Comparison of ENCODE assay signal across 18 mouse cellular contexts in genomic region chr14:79837101-79837500, GRCm38 (mm10).
A peak's percentile ranks its signal among the peaks of the same experiment; 100 is the strongest.
DNase-seq lines count a peak whose midpoint lies in the region; ATAC-seq lines count a peak whose summit lies in the region.
"Had no signal": no experiment of that assay in that cellular context is flagged by ENCODE, and none has a peak within 500 bp of the region (broad histone marks: within the 10 kb centered on the region; RNA-seq: fewer than 3 reads in every experiment).

No protein-coding gene starts in this region.

- peak; percentile 67; the same call in 1 of the 2 replicates for ATAC-seq in kidney, embryonic 15.5 days (replicated peaks; ENCODE audit: low FRiP score)
- no peak for ATAC-seq in midbrain, embryonic 14.5 days (ENCODE audit: low FRiP score, low TSS enrichment)
- ATAC-seq in midbrain, embryonic 16.5 days: peak; percentile 45; the same call in 1 of the 2 replicates
- ATAC-seq: forebrain, embryonic 16.5 days had no signal

- DNase-seq in kidney, postnatal 14 days: no peak
- no peak for DNase-seq in midbrain, embryonic 10.5 days (ENCODE audit: low spot score)
- DNase-seq in midbrain, embryonic 14.5 days: no peak
- DNase-seq in NIH3T3 (ENCODE audit: low read depth): peak; percentile 7
- DNase-seq: adrenal gland, adult 8-10 months; adrenal gland, postnatal 36 days; cerebellum, adult 2 months; cerebellum, postnatal 10 days; embryo, embryonic 11 days; gastrocnemius, postnatal 10 days; heart, postnatal 36 days had no signal

- 21% methylated on average over 5 of the region's 5 CpGs for WGBS in kidney, embryonic 15.5 days
- 73% methylated on average over 5 of the region's 5 CpGs for WGBS in midbrain, embryonic 10.5 days
- 45% methylated on average over 5 of the region's 5 CpGs for whole genome bisulfite sequencing in midbrain, embryonic 14.5 days
- WGBS in midbrain, embryonic 16.5 days: 40% methylated on average over 5 of the region's 5 CpGs

- H3K4me1 ChIP-seq in kidney, embryonic 15.5 days: peaks cover 3% of the 10 kb centered on the region; the same call in 1 of the 2 replicates
- peaks cover 51% of the 10 kb centered on the region for H3K4me1 ChIP-seq in midbrain, embryonic 10.5 days
- peaks cover 7% of the 10 kb centered on the region for H3K4me1 ChIP-seq in midbrain, embryonic 14.5 days (ENCODE audit: control insufficient read depth, insufficient read depth, low read length)
- peaks cover 16% of the 10 kb centered on the region; the same call in 1 of the 2 replicates for H3K4me1 ChIP-seq in midbrain, embryonic 16.5 days (ENCODE audit: control insufficient read depth, insufficient read depth, low read length)
- H3K4me1 ChIP-seq: embryonic facial prominence, embryonic 13.5 days; heart, embryonic 12.5 days had no signal

- no peak overlapping the region for H3K9ac ChIP-seq in kidney, embryonic 15.5 days
- no peak overlapping the region for H3K9ac ChIP-seq in midbrain, embryonic 14.5 days (replicated peaks; ENCODE audit: low read length)
- H3K9ac ChIP-seq in midbrain, embryonic 16.5 days (ENCODE audit: low read depth, low read length): no peak overlapping the region
- H3K9ac ChIP-seq: embryonic facial prominence, embryonic 13.5 days; forebrain, embryonic 12.5 days; heart, embryonic 12.5 days; hindbrain, embryonic 15.5 days had no signal

- H3K4me2 ChIP-seq in kidney, embryonic 15.5 days: no peak overlapping the region
- no peak overlapping the region for H3K4me2 ChIP-seq in midbrain, embryonic 14.5 days (ENCODE audit: low read length)
- no peak overlapping the region for H3K4me2 ChIP-seq in midbrain, embryonic 16.5 days (ENCODE audit: low read length)
- H3K4me2 ChIP-seq: embryonic facial prominence, embryonic 13.5 days; forebrain, embryonic 12.5 days; heart, embryonic 12.5 days; hindbrain, embryonic 15.5 days had no signal

- 0 out of 2 replicates have a peak, but pooled peaks cover 4% of the 10 kb centered on the region for H3K27me3 ChIP-seq in kidney, embryonic 15.5 days
- H3K27me3 ChIP-seq in midbrain, embryonic 10.5 days (ENCODE audit: low read depth, poor library complexity, severe bottlenecking): peaks cover 46% of the 10 kb centered on the region
- H3K27me3 ChIP-seq in midbrain, embryonic 14.5 days (ENCODE audit: control insufficient read depth, insufficient read depth, low read length): peaks cover 17% of the 10 kb centered on the region; the same call in 1 of the 2 replicates
- H3K27me3 ChIP-seq in midbrain, embryonic 16.5 days (ENCODE audit: control insufficient read depth, insufficient read depth, low read depth, low read length): no peaks in the 10 kb centered on the region; the same call in 1 of the 2 replicates
- H3K27me3 ChIP-seq: embryonic facial prominence, embryonic 13.5 days; heart, embryonic 12.5 days; hindbrain, embryonic 15.5 days had no signal

- H3K27ac ChIP-seq in kidney, embryonic 15.5 days: no peak overlapping the region
- H3K27ac ChIP-seq in midbrain, embryonic 10.5 days (replicated peaks): peak overlapping the region; percentile 25; the same call in 1 of the 2 replicates
- no peak overlapping the region for H3K27ac ChIP-seq in midbrain, embryonic 14.5 days (replicated peaks; ENCODE audit: low read depth, low read length)
- no peak overlapping the region for H3K27ac ChIP-seq in midbrain, embryonic 16.5 days (ENCODE audit: low read length)
- H3K27ac ChIP-seq: embryonic facial prominence, embryonic 13.5 days; forebrain, embryonic 12.5 days; hindbrain, embryonic 15.5 days had no signal

- no peaks in the 10 kb centered on the region for H3K9me3 ChIP-seq in kidney, embryonic 15.5 days (replicated peaks)
- H3K9me3 ChIP-seq in midbrain, embryonic 10.5 days (replicated peaks): no peaks in the 10 kb centered on the region
- H3K9me3 ChIP-seq in midbrain, embryonic 14.5 days (ENCODE audit: control insufficient read depth, low read length): no peaks in the 10 kb centered on the region
- H3K9me3 ChIP-seq in midbrain, embryonic 16.5 days (replicated peaks; ENCODE audit: control insufficient read depth, low read length, poor library complexity, severe bottlenecking): no peaks in the 10 kb centered on the region
- H3K9me3 ChIP-seq: embryonic facial prominence, embryonic 13.5 days; forebrain, embryonic 12.5 days; heart, embryonic 12.5 days; hindbrain, embryonic 15.5 days had no signal

- H3K4me3 ChIP-seq in kidney, embryonic 15.5 days (replicated peaks): no peak overlapping the region
- no peak overlapping the region for H3K4me3 ChIP-seq in midbrain, embryonic 10.5 days
- H3K4me3 ChIP-seq in midbrain, embryonic 14.5 days (replicated peaks; ENCODE audit: low read depth, low read length): no peak overlapping the region
- H3K4me3 ChIP-seq in midbrain, embryonic 16.5 days (ENCODE audit: low read depth, low read length): no peak overlapping the region
- H3K4me3 ChIP-seq: embryonic facial prominence, embryonic 13.5 days; forebrain, embryonic 12.5 days; heart, embryonic 12.5 days; hindbrain, embryonic 15.5 days had no signal

- no peaks in the 10 kb centered on the region for H3K36me3 ChIP-seq in kidney, embryonic 15.5 days
- H3K36me3 ChIP-seq in midbrain, embryonic 10.5 days: no peaks in the 10 kb centered on the region
- H3K36me3 ChIP-seq in midbrain, embryonic 14.5 days (ENCODE audit: control insufficient read depth, insufficient read depth, low read length): no peaks in the 10 kb centered on the region
- no peaks in the 10 kb centered on the region for H3K36me3 ChIP-seq in midbrain, embryonic 16.5 days (ENCODE audit: control insufficient read depth, insufficient read depth, low read length)
- H3K36me3 ChIP-seq: embryonic facial prominence, embryonic 13.5 days; forebrain, embryonic 12.5 days; heart, embryonic 12.5 days; hindbrain, embryonic 15.5 days had no signal
